Mouse (Mus musculus): ENCODE results near the gene Kctd4.

DNA sequence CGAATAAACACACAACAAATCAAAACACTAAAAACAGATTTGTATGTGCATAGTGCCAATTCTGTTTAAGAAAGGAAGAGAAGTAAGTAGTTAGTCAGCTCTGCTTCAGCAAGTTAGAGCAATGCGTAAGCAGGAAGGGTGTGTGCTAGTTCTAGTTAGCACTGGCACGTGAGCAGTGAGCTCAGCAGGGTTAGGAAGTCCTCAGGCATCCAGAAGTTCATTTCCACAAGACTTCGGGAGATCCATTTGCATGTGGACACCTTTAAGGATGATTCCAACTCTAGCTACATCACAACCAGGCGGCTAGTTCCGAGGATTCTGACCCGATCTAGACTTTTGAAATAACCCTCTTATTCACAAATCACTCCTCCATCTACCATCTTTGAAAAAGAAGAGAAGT is at the start of gene Kctd4:
- TF ChIP-seq POLR2A (IDR thresholded peaks at IDR 0.05; ENCODE audit: control insufficient read depth in 1 of 2, insufficient read depth in 1 of 2, low read depth in 1 of 2, low read length in 2 of 2, poor library complexity in 1 of 2) (no peak), CHD2 (IDR thresholded peaks at IDR 0.05; ENCODE audit: low read length) (no peak), CTCF (IDR thresholded peaks at IDR 0.05 in 2 of 3, conservative IDR thresholded peaks at IDR 0.05 in 1 of 3; ENCODE audit: control insufficient read depth in 1 of 3, insufficient read depth in 1 of 3, low read depth in 2 of 3, low read length in 3 of 3, poor library complexity in 1 of 3, severe bottlenecking in 1 of 3) (no peak), EP300 (IDR thresholded peaks at IDR 0.05; ENCODE audit: low read depth in 1 of 2, low read length in 2 of 2) (no peak), USF2 (IDR thresholded peaks at IDR 0.05; ENCODE audit: borderline replicate concordance in 1 of 2, insufficient read depth in 1 of 2, low read depth in 1 of 2, low read length in 2 of 2) (no peak), MAX (IDR thresholded peaks at IDR 0.05; ENCODE audit: low read length) (no peak), NRF1 (IDR thresholded peaks at IDR 0.05; ENCODE audit: insufficient read depth, low read depth, low read length, poor library complexity, severe bottlenecking) (no peak), SIN3A (IDR thresholded peaks at IDR 0.05; ENCODE audit: low read length) (no peak), JUND (IDR thresholded peaks at IDR 0.05; ENCODE audit: low read depth, low read length) (no peak), HCFC1 (IDR thresholded peaks at IDR 0.05; ENCODE audit: low read depth, low read length) (no peak), ZNF384 (IDR thresholded peaks at IDR 0.05; ENCODE audit: low read depth, low read length) (no peak), GABPA (IDR thresholded peaks at IDR 0.05; ENCODE audit: low read depth, low read length) (no peak)
